Mouse (Mus musculus) intestine, embryonic 14.5 days (tissue): ENCODE data around the gene Cybrd1. TPM values are rescaled to one million over a fixed set of nuclear protein-coding genes. Genes with fewer than 3 reads are reported as not detected.

Experiments used
- ATAC-seq: fragments of 200-750 bp; cut with Nextera tagmentation; replicated peaks from 2 replicates; pipeline ENCODE4 v1.8.0; 2017; ENCODE audit warnings: low read depth, moderate number of reproducible peaks, moderate TSS enrichment, moderate library complexity; ENCODE audit not compliant: low FRiP score, low TSS enrichment
- DNase-seq: peaks from one replicate; pipeline ENCODE4 v3.0.0-alpha.2; 2018; ENCODE audit warnings: low spot score
- H3K27ac ChIP-seq: fragments of 300-500 bp; sonication (generic); 2 replicates; pipeline ENCODE4 v1.5.1; 2014; ENCODE audit warnings: low read depth, mild to moderate bottlenecking, control low read depth
- H3K27me3 ChIP-seq: fragments of 300-500 bp; sonication (generic); replicated peaks from 2 replicates; pipeline ENCODE4 v1.6.1; 2014; ENCODE audit warnings: low read length, control low read depth; ENCODE audit not compliant: control insufficient read depth, insufficient read depth
- H3K36me3 ChIP-seq: fragments of 300-500 bp; sonication (generic); 2 replicates; pipeline ENCODE4 v1.6.1; 2014; ENCODE audit warnings: low read length, control low read depth; ENCODE audit not compliant: control insufficient read depth, insufficient read depth
- H3K4me1 ChIP-seq: fragments of 300-500 bp; sonication (generic); replicated peaks from 2 replicates; pipeline ENCODE4 v1.6.1; 2014; ENCODE audit warnings: low read length, control low read depth, mixed read lengths; ENCODE audit not compliant: control insufficient read depth, insufficient read depth
- H3K4me2 ChIP-seq: fragments of 300-500 bp; sonication (generic); 2 replicates; pipeline ENCODE4 v1.6.1; 2014; ENCODE audit warnings: low read length
- H3K4me3 ChIP-seq: fragments of 300-500 bp; sonication (generic); 2 replicates; pipeline ENCODE4 v1.5.1; 2014; ENCODE audit warnings: low read depth, low read length, control low read depth, mixed read lengths
- H3K9ac ChIP-seq: fragments of 300-500 bp; sonication (generic); 2 replicates; pipeline ENCODE4 v1.6.1; 2014; ENCODE audit warnings: mild to moderate bottlenecking, low read length
- H3K9me3 ChIP-seq: fragments of 300-500 bp; sonication (generic); 2 replicates; pipeline ENCODE4 v1.6.1; 2016; ENCODE audit warnings: low read length, control low read depth; ENCODE audit not compliant: control insufficient read depth
- WGBS: fragments of 180-500 bp; shearing (Covaris S2); extraction: QIAGEN DNeasy Blood & Tissue Kit; methylation state at CpG from one replicate; pipeline ENCODE4 v1.1.7; 2014; 5-methylcytosine and 5-hydroxymethylcytosine counted together
- polyA plus RNA-seq: library from polyadenylated mRNA; unstranded; fragments of >200 nt; fragmentation: Nextera tagmentation; extraction: Ambion mirVana; gene quantifications from 2 replicates; pipeline ENCODE4 v1.2.1, GENCODE M21; 2014

Cybrd1 gene
- 4.9 and 5.1 TPM in 2 replicates for polyA plus RNA-seq

DNA sequence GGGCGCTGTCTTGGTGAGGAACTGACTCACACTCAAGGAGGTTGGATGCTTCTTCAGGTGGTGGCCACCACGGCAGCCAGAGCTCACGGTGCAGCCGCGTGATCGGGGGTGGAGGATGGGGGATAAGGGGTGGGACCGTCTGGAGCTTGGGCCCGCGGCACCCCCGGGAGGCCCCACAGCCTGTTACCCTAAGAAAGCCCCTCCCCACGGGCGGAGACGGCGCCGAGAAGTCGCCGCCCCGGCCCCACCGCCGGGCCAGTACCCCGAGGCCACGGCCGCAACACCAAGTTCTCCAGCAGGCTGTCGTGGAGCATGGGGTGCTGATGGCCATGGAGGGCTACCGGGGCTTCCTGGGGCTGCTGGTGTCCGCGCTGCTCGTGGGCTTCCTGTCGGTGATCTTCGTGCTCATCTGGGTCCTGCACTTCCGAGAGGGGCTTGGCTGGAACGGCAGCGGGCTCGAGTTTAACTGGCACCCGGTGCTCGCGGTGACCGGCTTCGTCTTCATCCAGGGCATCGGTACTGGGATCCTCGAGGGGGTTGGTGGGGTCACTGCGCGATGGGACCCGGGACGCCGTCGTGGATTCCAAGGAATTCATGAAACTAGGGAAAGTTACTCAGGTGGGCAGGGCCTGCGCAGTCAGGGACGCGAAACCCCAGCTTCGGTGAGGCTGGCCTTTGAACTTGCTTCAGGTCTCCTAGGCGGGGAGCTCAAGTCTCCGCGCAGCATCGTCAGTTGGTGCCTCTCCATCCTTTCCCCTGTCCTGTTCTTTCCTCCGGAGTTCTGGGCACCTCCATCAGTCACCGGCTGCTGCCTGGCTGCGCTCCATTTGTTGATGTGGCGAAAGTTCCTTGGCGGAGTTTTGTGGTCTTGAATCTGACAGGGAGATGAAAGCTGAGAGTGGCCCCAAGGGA lies at the start of gene Cybrd1:
Gene Cybrd1 (plus strand): TSS at position 127 of the 912 bp plus-strand sequence.
- Histone ChIP-seq H3K4me2 (peak within 1 kb of the TSS; percentile 84), H3K27me3 (0 out of 2 replicates have a peak, but pooled peaks cover 5% of the 10 kb centered on the region), H3K4me1 (peaks cover 4% of the 10 kb centered on the region; the same call in 1 of the 2 replicates), H3K36me3 (no peaks in the 10 kb centered on the region), H3K9me3 (peaks cover 2% of the 10 kb centered on the region; the same call in 1 of the 2 replicates), H3K27ac (no peak within 1 kb of the TSS), H3K9ac (peak within 1 kb of the TSS; percentile 58), H3K4me3 (peak within 1 kb of the TSS; percentile 61)
- DNase-seq (peak; percentile 78), ATAC-seq (peak; percentile 80)
- WGBS = 2% methylated on average over 60 of the region's 60 CpGs

DNA sequence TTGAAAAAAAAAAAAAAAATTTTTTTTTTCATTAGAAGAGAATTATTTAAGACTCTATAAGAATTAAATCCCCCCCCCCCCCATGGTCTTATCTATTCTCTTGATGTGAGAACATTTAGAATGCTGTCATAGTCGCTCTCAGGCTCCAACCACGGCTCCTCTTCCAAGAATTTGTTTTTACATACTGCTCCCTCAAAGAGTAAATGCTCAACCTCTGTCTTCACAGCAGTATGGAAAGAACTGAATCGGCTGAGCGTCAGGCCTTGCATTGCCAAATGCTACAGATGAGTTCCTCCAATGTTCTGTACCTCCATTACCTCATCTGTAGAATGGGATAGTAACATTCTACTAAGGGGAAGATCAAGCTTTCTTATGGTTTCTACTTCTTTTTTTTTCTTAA lies 46.1 kb upstream of the Cybrd1 start:
- Histone ChIP-seq H3K36me3 (peaks cover 11% of the 10 kb centered on the region), H3K27me3 (no peaks in the 10 kb centered on the region), H3K27ac (no peak overlapping the region), H3K4me1 (no peaks in the 10 kb centered on the region), H3K9me3 (no peaks in the 10 kb centered on the region), H3K4me3 (no peak overlapping the region), H3K4me2 (no peak overlapping the region), H3K9ac (no peak overlapping the region)
- over 99% methylated on average over 4 of the region's 4 CpGs for WGBS
- no peak for DNase-seq
- no peak for ATAC-seq

- no peak overlapping the region for H3K9ac ChIP-seq
- no peaks in the 10 kb centered on the region for H3K9me3 ChIP-seq
- H3K4me1 ChIP-seq = no peaks in the 10 kb centered on the region
- H3K27me3 ChIP-seq = no peaks in the 10 kb centered on the region
- peaks cover 11% of the 10 kb centered on the region for H3K36me3 ChIP-seq
- no peak overlapping the region for H3K4me2 ChIP-seq
- DNase-seq (no peak), ATAC-seq (no peak)
- no peak overlapping the region for H3K27ac ChIP-seq
- H3K4me3 ChIP-seq = no peak overlapping the region
- WGBS = 88% methylated on average over 3 of the region's 3 CpGs
These were observed 44.4 kb upstream of the Cybrd1 start for GRCm38 (mm10) chr2:71073330-71073729.

- no peak overlapping the region for H3K9ac ChIP-seq
- no peaks in the 10 kb centered on the region for H3K9me3 ChIP-seq
- no peak overlapping the region for H3K27ac ChIP-seq
- H3K27me3 ChIP-seq = no peaks in the 10 kb centered on the region
- peaks cover 11% of the 10 kb centered on the region for H3K36me3 ChIP-seq
- 86% methylated on average over 3 of the region's 3 CpGs for WGBS
- no peak overlapping the region for H3K4me3 ChIP-seq
- DNase-seq (no peak), ATAC-seq (no peak)
- no peak overlapping the region for H3K4me2 ChIP-seq
- no peaks in the 10 kb centered on the region for H3K4me1 ChIP-seq
These were observed 43.9 kb upstream of the Cybrd1 start for GRCm38 (mm10) chr2:71073828-71074227.

- 91% methylated on average over 7 of the region's 7 CpGs for WGBS
- H3K4me1 ChIP-seq = no peaks in the 10 kb centered on the region
- no peak overlapping the region for H3K4me3 ChIP-seq
- H3K9me3 ChIP-seq = no peaks in the 10 kb centered on the region
- no peaks in the 10 kb centered on the region for H3K27me3 ChIP-seq
- H3K4me2 ChIP-seq = no peak overlapping the region
- no peak overlapping the region for H3K27ac ChIP-seq
- DNase-seq (no peak), ATAC-seq (no peak)
- H3K9ac ChIP-seq = no peak overlapping the region
- peaks cover 26% of the 10 kb centered on the region for H3K36me3 ChIP-seq
These were observed 35.3 kb upstream of the Cybrd1 start for GRCm38 (mm10) chr2:71082416-71082815.

- 84% methylated on average over 6 of the region's 6 CpGs for WGBS
- DNase-seq (no peak), ATAC-seq (peak; percentile 62; the same call in 1 of the 2 replicates)
- Histone ChIP-seq H3K4me2 (no peak overlapping the region), H3K9ac (no peak overlapping the region), H3K27ac (no peak overlapping the region), H3K36me3 (peaks cover 34% of the 10 kb centered on the region), H3K9me3 (no peaks in the 10 kb centered on the region), H3K4me1 (no peaks in the 10 kb centered on the region), H3K27me3 (no peaks in the 10 kb centered on the region), H3K4me3 (no peak overlapping the region)
These were observed 34.1 kb upstream of the Cybrd1 start for GRCm38 (mm10) chr2:71083454-71084193.

GRCm38 (mm10) chr2:71089766-71090165 lies 28.0 kb upstream of the Cybrd1 start:
- DNase-seq (no peak), ATAC-seq (no peak)
- H3K27me3 ChIP-seq = no peaks in the 10 kb centered on the region
- H3K9ac ChIP-seq = no peak overlapping the region
- H3K4me2 ChIP-seq = no peak overlapping the region
- H3K36me3 ChIP-seq = peaks cover 36% of the 10 kb centered on the region
- no peaks in the 10 kb centered on the region for H3K9me3 ChIP-seq
- no peak overlapping the region for H3K27ac ChIP-seq
- no peaks in the 10 kb centered on the region for H3K4me1 ChIP-seq
- WGBS = 68% methylated on average over 3 of the region's 3 CpGs
- H3K4me3 ChIP-seq = no peak overlapping the region

GRCm38 (mm10) chr2:71090660-71091445 lies 26.9 kb upstream of the Cybrd1 start:
- Histone ChIP-seq H3K27me3 (no peaks in the 10 kb centered on the region), H3K9me3 (no peaks in the 10 kb centered on the region), H3K4me3 (no peak overlapping the region), H3K9ac (no peak overlapping the region), H3K36me3 (peaks cover 36% of the 10 kb centered on the region), H3K27ac (no peak overlapping the region), H3K4me2 (no peak overlapping the region), H3K4me1 (no peaks in the 10 kb centered on the region)
- DNase-seq (no peak), ATAC-seq (no peak)
- 87% methylated on average over 4 of the region's 4 CpGs for WGBS
